Mouse (Mus musculus) gastrocnemius, postnatal 36 days (tissue): ENCODE measurements around the gene Pigl. TPM values are rescaled to one million over a fixed set of nuclear protein-coding genes. Genes with fewer than 3 reads are reported as not detected.
"Not testable (repeated sequence)": the region's sequence is repeated elsewhere in the genome, so short reads cannot be mapped to it uniquely, and the experiment has no call there.

Experiments used
- DNase-seq, 2 experiments: peaks; one replicate each; pipeline ENCODE4 v3.0.0; 2022
- intact Hi-C: fragments of 180-260 bp; cut with DNase I; formaldehyde crosslinking; loops from one replicate; pipeline ENCODE4 v1.15.1; 2025
- long read RNA-seq, 2 experiments: library from polyadenylated mRNA; stranded (forward); transcript quantifications; one replicate each; pipeline ENCODE4 v2.0.0; 2021
- total RNA-seq, 2 experiments: library from RNA; stranded (reverse); gene quantifications; 2 replicates each; pipeline ENCODE4 v1.2.3; 2021

Pigl gene
- 1 to 10 TPM; 1.7 to 2.1 TPM for total RNA-seq
- long read RNA-seq, experiment 1, partial matches to known transcripts = 0 of 7 reads
- long read RNA-seq, experiment 1, other reads (novel, unspliced or antisense) = 7 of 7 reads
- long read RNA-seq, experiment 2, partial matches to known transcripts = 0 of 4 reads
- long read RNA-seq, experiment 2, other reads (novel, unspliced or antisense) = 4 of 4 reads

DNA sequence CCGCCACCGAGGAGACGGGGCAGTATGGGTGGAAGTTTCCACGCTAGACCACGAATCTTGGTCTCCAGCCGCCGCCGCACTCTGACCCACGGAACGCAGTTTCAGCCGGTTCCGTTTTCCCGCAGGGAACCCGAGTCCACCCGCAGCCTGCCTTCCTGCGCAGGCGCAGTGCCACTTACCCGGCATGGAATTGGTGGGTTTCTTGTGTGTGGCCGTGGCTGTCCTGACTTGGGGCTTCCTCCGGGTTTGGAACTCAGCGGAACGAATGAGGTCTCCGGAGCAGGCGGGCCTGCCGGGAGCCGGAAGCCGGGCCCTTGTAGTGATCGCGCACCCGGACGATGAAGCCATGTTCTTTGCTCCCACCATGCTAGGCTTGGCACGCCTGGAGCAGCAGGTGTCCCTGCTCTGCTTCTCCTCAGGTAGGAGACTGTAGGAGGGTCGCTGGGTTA, at the start of gene Pigl, which contains the start of gene Ncor1:
TSS of gene Pigl (plus strand) at position 185 of the 449 bp plus-strand sequence.
TSS of gene Ncor1 (minus strand) at position 266 of the 449 bp plus-strand sequence.
- peak; percentile 78 to 80 for DNase-seq
- intact Hi-C loops = loop anchor here (5.0 kb wide), 1 partner anchor 94 kb away; the partner anchor contains the start of gene Ubb

DNA sequence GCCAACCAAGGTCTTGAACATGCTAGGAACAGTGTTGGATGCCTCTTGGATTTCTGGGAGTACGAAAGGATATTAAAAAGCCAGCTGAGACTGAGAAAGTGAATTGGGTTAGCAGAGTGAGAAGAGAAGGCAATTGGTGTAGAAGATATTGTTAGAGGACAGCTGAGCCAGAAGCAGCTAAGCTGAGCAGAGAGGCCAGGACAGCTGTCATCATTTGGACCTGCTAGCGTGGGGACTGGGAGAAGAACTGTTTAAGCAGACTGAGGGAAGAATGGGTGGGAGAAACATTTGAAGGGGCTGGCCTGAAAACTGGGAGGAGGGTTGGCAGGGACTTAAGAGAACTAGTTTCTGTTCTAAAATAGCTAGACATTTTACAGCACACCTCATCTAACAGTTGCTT, 49.4 kb upstream of the Pigl start:
- intact Hi-C loops = no loop called here
- no peak for DNase-seq

DNA sequence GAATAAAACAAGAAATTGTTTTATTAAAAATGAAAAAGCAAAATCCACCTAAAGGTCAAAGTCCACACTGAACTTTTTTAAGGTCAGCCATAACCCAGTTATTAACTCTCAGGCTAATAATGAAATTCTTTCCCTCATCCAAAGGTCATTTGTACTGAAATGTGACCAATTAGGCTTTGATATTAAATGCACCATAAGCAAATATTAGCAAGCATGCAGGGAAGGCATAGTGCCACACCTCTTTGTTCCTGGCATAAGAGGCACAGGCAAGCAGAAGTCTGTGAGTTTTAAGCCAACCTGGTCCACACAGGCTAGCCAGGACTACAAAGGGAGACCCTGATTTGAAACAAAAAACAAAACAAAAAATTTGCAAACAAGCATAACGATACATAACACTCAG, 48.6 kb upstream of the Pigl start:
- intact Hi-C loops = no loop called here
- DNase-seq = no peak

DNA sequence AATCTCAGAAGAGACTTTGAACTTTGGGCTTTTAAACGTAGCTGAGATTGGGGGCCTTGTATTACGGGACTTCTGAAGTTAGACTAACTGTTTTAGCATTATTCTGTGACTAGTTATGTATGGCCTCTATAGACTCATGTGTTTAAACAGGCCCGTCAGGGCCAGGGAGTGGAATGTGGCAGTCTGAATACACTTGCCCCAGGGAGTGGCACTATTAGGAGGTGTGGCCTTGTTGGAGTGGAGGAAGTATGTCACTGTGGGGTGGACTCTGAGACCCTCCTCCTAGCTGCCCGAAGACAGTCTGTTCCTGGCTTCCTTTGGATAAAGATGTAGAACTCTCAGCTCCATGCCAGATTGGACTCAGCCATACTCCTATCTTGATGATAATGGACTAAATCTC, 43.2 kb upstream of the Pigl start:
- intact Hi-C loops = no loop called here
- DNase-seq = no peak

DNA sequence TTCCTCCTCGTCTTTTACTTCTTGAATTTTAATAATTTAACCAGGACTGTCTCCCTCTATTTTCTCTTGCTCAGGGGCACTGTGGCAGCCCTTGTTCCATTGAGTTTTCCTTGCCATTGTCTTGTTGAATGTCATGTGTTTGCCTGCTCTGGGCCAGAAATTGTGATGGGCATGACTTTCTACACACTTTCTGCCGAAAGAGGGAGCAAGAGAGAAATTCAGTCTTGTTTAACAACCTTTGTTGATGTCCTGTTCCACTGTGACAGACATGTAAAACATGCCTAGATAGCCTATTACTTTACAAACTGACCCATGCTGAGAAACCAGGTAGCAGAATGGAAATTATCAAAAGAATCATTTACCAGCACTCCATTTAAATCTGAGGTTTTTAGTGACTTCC, 33.7 kb upstream of the Pigl start:
- DNase-seq = no peak
- intact Hi-C loops = no loop called here

DNA sequence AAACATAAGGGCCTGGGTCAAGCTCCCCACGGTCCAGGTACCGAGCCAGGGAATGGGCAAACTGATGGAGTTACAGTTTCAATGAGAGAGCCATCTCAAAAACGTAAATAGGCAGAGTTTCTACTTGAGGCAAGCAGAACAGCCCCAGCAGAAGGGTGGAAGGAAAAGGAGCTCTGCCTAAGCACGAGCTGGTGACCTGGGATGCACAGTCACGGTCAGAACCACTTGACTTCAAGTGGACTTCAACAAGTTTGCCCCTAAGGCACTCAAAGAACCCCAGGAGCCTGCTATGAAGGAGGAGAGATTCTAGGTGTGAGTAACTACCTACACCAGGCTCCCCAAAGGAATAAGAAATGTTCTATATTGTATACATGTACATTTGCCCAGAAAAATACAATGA, 32.0 kb upstream of the Pigl start:
- no peak for DNase-seq
- intact Hi-C loops = no loop called here

DNA sequence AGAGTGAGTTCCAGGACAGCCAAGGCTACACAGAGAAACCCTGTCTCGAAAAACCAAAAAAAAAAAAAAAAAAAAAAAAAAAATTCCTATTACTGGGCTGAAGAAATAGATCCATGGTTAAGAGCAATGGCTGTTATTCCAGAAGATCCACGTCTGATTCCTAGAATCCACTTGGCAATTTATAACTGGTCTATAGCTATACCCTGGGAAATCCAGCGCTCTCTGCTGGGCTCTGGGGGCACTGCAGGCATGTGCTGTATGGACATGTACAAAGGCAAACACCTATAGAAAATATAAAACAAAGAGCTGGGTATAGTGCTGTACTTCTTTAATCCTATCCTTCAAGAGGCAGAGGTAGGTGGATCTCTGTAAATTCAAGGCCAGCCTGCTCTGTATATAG, 31.2 kb upstream of the Pigl start:
- no peak for DNase-seq
- intact Hi-C loops = no loop called here

DNA sequence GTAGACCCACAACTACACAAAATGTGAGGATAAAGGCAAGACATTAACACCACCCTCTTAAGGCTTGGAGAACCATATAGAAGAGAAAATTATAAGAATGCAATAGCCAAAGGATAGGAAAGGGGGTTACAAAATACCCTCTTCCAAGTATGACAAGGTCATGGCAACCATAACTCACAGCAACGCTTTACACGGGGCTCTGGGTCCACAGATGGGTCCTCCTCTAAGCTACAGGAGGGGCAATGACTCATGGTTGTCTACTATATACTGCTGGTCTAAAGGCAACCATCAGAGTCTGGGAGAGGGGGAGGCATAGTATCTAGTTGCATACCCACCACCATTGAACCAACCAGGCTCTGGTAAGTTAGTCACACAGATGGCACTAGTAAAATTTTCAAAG, 26.0 kb upstream of the Pigl start:
- no peak for DNase-seq
- intact Hi-C loops = no loop called here

DNA sequence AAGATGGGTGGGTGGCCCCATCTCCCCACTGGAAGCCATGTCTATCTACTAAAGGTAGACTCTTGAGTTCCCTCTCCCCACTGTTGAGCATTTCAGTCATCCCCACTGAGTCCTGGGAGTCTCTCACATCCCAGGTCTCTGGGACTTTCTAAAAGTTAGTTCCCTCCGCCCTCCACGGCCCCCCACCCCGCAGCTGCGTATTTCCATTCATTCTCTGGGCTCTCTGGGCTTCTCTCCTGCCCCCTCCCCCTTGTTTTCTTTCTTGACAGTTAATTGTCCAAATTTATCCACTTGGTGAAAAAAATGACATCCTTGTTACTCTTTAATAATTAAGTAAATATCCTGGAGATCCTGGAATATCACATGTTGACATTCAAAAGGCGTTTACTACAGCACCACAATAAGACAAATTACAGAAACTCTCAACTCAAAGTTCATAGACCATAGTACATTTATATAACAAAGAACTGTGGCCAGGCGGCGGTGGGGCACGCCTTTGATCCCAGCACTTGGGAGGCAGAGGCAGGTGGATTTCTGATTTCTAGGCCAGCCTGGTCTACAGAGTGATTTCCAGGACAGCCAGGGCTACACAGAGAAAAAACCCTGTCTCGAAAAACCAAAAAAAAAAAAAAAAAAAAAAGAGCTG, 17.5 kb upstream of the Pigl start:
- intact Hi-C loops = no loop called here
- no peak for DNase-seq

DNA sequence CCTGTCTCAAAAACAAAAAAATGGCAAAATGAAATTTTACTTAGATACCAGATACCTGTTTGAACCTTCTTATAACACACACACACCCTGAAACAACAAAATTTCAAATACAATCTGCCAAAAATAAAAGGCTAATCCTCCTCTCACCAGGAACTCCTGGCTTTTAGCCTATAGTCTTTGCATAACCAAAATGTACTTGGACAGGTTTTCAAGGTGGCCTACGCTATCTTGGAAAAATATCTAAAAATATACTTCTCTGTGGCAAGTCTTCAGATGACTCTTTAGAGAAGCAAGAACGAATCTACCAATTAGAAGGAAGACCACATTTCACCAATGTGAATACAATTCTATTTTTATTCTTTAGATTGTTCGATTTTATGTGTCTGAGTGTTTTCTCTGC, 12.5 kb upstream of the Pigl start:
- no peak for DNase-seq
- intact Hi-C loops = no loop called here

DNA sequence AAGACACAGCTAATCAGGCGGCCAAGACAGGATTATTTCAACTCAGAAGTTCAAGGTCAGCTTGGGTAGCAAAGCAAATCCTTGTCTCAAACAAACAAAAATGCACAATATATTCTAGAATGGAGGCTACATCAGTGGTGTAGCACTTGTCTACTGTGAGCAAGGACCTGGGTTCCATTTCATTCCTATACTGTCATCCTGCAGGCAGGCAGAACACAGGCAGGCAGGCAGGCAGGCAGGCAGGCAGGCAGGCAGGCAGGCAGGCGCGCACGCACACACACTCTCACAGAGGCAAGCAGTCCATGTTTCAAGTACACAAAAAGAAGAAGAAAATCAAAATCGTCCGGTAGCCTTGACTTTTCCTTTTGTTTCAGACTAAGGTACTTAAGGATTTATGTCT, 9.3 kb upstream of the Pigl start:
- no peak for DNase-seq
- intact Hi-C loops = no loop called here

DNA sequence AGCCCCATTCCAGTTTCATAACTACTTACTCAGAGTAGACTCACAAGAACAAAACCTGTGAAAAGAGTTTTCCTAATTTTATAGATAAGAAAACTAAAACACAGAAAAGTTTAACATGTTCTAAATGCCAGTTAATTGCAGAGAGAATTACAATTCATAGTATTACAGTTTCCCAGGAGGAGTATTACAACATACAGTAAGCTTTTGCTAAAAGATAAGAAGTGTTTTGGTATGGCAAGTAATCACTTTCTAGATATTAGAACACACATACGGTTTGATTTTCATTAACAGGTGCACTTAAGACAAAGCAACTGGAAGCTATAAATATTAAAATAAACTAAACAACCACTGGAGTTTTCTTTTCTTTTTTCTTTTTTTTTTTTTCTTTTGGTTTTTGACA, 3.1 kb upstream of the Pigl start:
- intact Hi-C loops = loop anchor here (5.0 kb wide), 1 partner anchor 97 kb away; the partner anchor contains the start of gene Ubb
- no peak for DNase-seq

DNA sequence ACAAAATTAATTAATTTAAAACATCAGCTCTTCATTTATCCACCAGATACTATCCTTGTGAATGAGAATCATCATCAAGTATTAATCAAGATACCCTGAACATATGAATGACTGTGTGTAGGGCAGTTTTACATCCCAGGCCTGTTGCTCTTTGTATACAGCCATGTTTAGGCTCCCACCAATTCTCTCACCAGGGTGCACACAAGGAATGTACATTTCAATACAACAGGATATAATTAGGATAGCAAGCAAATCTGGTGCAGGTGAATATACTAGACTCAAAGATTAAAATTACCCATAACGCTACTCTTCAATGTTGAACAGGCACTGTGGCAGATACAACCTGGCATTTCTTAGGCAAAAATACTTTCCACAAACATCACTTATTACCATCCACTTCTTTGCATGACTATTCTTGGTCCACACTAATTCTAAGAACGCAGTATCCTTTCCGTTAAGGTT, 2.2 kb upstream of the Pigl start:
- intact Hi-C loops = loop anchor here (5.0 kb wide), 1 partner anchor 96 kb away; the partner anchor contains the start of gene Ubb
- DNase-seq = no peak

DNA sequence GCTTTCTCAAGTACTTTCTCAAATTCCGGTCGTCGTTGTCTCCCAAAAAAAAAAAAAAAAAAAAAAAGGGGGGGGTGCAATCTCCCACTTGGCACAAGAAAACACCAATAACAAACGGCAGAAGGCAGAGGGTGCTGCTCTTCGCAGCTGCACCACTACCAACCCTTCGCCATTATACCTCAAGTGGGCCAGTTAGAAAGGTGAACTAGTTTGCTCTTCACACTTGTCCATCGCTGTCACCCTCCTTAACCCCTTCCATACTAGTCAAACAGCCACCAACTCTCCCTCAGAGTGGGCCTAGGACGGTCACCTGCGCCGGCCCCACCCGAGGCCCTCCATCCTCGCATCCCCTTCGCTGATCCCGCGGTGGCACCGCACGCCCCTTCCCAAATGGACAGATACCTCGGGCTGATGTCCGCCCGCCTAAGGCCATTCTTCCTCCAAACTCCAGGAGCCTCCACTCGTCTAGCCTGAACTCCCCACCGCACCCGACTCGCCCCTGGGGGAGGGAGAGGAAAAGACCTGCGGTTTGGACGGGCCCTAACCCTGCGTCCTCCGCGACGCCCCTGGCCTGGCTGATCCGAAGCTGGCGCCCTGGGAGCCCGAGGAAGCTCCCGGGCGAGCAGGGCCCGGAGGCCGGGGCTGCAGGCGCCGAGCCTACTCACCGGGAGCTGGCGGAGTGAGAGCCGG, 1.6 kb upstream of the Pigl start:
- intact Hi-C loops = loop anchor here (5.0 kb wide), 1 partner anchor 96 kb away; the partner anchor contains the start of gene Ubb
- peak; percentile 7 to 53 for DNase-seq

DNA sequence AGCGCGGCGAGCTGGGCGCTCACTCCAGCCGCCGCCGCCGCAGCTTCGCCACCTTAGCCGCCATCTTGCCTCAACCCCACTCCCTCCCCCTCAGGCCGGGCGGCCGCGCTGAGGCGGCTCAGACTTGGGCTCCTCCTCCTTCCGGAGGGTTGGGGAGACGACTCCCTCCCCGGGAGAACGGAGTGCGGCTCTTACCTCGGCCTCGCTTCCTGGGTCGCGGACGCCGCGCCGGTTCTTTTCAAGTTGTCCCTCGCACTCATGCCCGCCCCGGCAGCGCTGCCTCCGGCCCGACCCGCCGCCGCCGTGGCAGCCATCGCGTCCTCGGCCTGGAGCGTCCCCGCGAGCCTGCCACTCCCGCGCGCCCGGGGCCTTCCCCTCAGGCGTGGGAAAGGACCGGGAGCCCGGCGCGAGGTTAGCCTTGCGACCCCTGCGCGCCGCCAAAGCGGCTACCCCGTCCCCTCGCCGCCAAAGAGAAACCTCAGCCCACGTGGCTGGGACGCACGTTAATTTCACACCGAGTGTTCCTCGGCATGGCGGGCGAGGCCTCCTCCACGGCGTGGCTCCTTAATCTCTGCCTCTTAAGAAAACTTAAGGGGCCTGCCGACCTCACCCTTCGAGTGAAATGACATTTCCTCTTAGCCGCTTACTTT, 894 bp upstream of the Pigl start:
- peak; percentile 81 to 88 for DNase-seq
- intact Hi-C loops = loop anchor here (5.0 kb wide), 1 partner anchor 95 kb away; the partner anchor contains the start of gene Ubb

DNA sequence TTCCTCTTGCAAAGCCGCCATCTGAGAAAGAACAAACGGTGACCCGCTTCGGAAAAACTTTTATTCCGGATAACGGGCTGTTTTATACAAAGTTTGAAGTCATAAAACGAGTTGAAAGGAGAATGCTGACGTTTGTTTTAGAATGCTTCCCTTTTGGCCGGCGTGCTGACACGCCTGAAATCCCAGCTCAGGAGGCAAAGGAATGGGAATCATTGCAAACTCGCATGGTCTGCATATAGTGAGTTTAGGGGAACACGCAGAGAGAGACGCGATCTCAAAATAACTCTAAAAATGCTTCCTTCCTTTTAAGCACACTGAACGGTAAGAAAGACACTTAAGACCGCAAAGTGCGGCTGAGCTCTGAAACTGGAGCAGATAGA, 379 bp upstream of the Pigl start:
- intact Hi-C loops = loop anchor here (5.0 kb wide), 1 partner anchor 94 kb away; the partner anchor contains the start of gene Ubb

DNA sequence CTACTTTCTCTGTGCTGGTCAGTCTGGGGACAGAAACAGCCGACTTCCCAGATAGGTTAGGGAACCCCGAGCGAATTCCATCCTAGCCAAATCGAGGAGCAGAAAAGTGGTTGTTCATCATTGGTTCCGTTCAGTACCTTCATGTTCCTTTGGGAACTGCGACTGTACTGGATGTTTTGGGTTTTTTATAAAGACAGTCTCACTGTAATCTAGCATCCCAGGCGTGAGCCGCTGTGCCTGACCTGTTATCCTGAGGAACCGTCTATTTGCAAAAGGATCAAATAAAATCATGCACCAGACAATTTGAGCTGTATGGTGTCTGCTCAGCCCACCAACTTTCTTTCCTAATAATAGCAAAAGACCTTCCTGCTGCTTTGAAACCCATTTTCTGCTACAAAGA, 520 bp downstream of the Pigl start:
- DNase-seq = no peak
- intact Hi-C loops = loop anchor here (5.0 kb wide), 1 partner anchor 94 kb away; the partner anchor contains the start of gene Ubb

More for the DNA sequence above, 379 bp upstream of the Pigl start:
- DNase-seq = no peak

DNA sequence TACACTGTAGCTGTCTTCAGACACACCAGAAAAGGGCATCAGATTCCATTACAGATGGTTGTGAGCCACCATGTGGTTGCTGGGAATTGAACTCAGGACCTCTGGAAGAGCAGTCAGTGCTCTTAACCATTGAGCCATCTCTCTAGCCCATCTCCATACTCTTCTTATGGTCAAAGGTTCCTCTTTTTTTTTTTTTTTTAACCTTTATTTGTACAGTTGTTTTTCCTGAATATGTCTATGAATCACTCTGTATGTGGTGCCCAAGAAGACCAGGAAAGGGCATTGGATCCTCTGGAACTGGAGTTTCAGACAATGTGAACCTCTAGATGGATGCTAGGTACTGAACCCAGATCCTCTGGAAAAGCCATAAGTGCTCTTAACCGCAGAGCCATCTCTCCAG, 4.3 kb downstream of the Pigl start:
- DNase-seq = not testable (repeated sequence)
- intact Hi-C loops = loop anchor here (5.0 kb wide), 1 partner anchor 75 kb away; the partner anchor contains the start of gene Cenpv

DNA sequence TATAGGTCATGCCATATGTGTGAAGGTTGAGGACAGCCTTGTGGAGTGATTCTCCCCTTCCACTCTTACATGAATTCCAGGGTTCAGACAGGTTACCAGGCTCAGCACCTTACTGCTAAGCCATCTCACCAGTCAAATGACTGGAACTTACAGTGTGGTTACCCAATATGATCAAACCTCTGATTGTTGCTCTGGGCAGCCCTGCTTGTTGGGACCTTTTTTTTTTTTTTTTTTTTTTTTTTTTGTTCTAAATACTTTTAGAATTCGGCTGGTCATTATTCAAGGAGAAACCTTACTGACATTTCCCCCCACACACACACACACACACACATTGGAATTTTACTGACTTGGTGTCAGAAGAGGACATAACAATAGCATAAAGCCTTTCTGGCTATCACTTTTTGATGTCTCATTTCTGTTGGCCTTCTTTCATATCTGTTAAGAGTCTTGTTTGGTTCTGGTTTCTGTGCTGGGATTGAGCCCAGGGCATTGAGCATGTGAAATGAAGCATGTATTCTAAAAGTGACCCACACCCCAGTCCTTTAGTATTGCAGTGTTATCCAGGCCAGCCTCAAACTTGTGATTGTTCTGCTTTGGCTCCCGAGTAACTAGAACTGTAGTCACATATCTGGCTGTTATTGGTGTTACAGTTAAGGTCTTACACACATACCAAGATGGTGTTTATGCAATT, 5.1 kb downstream of the Pigl start:
- intact Hi-C loops = loop anchor here (5.0 kb wide), 1 partner anchor 74 kb away; the partner anchor contains the start of gene Cenpv

DNA sequence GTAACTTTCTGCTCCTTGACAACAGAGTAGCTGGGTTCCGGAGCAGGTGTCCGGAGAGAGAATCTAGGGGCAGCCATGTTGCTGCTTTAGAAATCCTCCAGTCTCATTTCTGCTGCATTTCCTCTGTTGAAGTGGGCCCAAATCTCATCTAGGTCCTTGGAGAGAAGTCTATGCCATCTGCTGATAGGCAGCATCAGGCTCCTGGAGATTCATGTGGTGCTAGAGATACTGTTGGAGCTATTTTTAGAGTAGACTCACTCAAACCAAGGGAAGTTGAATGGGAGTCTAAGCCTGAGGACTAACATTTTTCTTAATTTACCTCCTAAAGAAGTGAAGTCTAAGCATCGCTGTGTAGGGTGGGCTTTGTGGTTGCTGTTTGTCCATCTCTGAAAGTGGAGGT, 6.4 kb downstream of the Pigl start:
- DNase-seq = no peak
- intact Hi-C loops = loop anchor here (5.0 kb wide), 1 partner anchor 73 kb away; the partner anchor contains the start of gene Cenpv

More for the DNA sequence above, 5.1 kb downstream of the Pigl start:
- no peak for DNase-seq
